Mouse (Mus musculus) testis, postnatal 10 days (tissue): ENCODE data around the gene Krtap29-1.

Experiments
- DNase-seq: peaks from one replicate; pipeline ENCODE4 v3.0.0; 2021; ENCODE audit warnings: low spot score

Krtap29-1 gene

DNA sequence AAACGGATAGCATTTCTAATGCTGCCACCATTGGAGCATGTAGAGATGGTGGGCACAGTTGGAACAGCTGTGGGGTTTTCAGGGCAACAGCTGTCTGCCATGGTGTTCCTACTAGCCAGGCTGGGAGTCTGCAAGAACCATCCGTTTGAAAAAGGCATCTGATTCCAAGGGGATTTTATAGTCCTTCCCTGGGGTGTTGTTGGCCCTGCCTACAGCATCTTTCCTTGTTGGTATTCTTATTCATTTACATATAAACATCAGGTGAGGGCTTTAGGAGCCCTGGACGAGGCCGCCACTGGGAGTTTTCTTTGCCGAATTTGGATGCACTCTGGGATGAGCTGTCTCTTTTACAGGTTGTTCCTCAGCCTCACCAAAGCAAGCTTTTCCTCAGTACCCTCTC, at the start of gene Krtap29-1:
Gene Krtap29-1 (minus strand): TSS at position 101 of the 400 bp plus-strand sequence.
- no peak for DNase-seq

GRCm38 (mm10) chr11:100021438-100021837, 42.6 kb upstream of the Krtap29-1 start:
- no peak for DNase-seq

DNA sequence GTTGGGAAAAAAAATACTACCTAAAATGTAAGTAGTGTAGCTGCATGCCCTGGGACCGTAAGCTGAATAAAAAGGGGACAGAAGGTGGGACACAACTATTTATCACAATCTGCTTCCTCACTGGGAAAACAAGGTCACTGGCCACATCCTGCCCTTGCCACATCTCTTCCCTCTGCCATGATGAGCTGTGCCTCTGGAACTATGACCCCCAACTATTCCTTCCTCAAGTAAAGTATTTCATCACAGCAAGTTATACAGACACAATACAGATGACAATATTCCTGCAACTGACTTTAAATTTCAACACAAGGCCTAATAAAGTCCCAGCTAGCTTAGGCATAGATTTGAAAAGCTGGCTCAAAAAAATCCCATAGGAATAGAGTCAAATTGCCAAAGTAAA, 40.6 kb upstream of the Krtap29-1 start:
- DNase-seq, result no peak

DNA sequence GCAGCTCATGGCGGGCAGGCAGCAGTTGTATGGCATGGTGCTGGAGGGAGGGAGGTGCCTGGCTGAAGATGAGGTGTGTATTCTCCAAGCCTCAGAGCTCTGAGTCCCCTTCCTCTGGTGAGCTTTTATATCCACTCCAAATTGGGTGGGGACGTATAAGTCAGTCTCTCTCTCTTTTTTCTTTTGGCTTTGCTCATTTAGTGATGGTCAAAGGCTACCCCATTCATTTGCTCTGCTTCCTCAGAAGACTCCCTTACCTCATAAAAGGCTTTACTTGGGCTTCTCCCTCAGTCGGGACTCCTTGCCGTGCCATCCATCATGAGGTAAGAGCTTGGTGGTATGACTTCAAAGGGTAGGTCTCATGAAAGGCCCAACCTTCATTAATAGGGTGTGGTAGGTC, 37.3 kb upstream of the Krtap29-1 start, which contains the start of gene Krt33a:
Gene Krt33a (minus strand): TSS at position 101 of the 400 bp plus-strand sequence.
- no peak for DNase-seq

DNA sequence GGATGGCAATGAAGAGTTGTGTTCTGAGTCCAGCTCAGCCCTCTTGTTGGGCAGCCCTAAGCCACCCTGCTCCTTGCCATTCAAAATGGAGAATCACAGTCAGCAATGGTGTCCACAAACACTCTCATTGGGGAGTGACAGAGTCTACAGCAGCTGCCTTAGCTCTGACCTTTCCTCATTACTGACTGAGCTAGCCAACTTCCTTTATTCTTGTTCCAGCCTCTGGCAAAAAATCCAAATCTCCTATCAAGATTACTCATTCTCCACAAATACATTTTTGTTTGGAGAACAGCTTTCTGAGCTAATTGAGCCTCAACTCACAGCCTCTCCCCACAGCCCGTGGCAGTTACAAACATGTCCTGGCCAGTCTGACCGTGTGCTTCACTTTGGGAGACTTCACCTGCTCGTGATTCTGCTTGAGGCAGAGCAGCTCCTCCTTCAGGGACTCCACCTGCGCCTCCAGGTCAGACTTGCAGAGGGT, 34.9 kb upstream of the Krtap29-1 start:
- DNase-seq, result no peak

- DNase-seq, result no peak
These were observed 31.8 kb upstream of the Krtap29-1 start for GRCm38 (mm10) chr11:100010682-100011081.

DNA sequence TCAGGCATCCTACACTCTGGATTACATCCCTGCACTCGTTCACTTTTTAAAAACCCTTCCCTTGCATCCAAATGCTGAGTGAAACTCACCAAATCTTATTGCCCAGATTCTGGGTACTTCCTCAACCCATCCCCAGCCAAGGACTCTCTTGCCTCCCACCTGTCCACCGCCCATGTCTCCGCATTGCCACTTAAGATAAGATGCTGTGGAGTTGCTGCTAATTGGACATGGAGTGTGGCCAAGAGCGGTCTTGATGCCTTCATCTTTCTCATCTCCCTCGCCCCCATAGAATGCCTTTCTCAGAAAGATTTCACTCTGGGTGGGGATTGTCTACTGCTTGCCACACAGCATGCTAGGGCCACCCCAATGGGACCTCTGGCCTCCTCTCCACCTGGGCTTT, 29.5 kb upstream of the Krtap29-1 start:
- DNase-seq, result no peak

- DNase-seq, result no peak
These were observed 27.8 kb upstream of the Krtap29-1 start for GRCm38 (mm10) chr11:100006624-100007023.

GRCm38 (mm10) chr11:100005905-100006304, 27.1 kb upstream of the Krtap29-1 start:
- DNase-seq, result no peak

DNA sequence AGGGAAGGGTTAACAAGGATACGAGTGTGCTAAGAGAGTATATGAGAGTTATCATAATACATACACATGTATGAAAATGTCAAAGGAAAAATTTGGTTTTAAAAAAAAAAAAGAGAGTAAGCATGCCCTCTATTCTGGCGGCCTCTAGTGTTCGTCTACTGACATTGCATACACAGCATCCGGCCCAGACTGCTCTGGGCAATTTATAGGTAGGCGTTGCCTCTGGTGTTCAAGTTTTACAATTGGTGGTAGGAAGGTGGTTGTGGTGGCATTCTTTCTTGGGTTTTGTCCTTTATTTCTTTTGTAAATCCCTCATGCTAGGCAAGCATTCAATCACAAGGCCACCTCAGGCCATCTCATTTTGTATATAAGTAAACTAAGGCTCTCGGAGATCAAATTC, 26.0 kb upstream of the Krtap29-1 start:
- peak; percentile 64 for DNase-seq

DNA sequence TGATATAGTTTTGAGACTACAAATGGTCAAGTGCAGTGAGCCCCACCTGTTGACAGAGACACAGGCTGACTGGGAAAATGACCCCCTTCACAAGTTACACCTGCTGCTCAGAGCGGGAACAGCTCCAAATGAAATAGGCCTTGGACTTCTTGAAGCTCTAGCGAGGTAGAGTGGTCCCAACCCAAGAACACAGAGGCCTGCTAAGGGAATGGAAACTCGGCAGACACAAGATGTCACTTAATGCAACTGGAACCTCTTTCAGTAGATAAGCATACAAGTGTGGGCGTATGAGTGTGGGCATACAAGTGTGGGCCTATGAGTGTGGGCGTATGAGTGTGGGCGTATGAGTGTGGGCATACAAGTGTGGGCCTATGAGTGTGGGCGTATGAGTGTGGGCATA, 20.2 kb upstream of the Krtap29-1 start:
- DNase-seq, result no peak

- DNase-seq, result peak; percentile 26
These were observed 15.5 kb upstream of the Krtap29-1 start for GRCm38 (mm10) chr11:99994384-99994661.

DNA sequence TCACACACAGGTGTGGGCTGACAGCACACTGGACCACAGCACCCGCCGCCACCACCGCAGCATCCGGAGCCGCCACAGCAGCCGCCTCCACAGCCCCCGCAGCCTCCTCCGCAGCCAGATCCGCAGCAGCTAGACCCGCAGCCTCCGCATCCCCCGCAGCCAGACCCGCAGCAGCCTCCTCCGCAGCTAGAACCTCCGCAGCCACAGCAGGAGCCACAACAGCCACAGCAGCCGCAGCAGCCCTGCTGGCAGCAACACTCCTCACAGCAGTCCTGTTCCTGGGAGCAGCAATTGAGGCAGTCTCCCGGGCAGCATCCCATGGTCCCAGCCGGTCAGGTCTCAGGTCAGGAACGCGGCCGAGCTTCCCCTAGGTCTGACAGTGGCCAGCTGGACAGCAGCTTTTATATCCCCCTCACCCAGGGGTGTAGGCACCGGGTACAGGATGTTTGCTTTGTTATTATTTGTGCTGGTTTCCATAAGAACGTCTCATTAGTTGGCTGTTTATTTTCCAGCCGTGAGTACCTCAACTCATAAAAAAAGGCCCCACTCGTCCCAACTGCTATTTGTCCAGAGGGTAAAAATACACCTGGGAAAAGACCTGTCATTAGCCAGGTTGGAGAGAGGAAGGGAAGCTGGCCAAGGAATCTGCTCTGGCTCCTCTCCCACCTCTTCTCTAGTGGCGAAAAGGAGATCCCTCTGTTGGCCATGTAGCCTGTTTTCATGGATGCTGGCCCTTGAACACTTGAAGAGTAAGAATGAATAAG, 14.9 kb upstream of the Krtap29-1 start, which contains the start of gene Krtap17-1:
Gene Krtap17-1 (minus strand): TSS at position 375 of the 764 bp plus-strand sequence.
- peak; percentile 43 for DNase-seq

GRCm38 (mm10) chr11:99990571-99990970, 11.7 kb upstream of the Krtap29-1 start:
- peak; percentile 14 for DNase-seq

DNA sequence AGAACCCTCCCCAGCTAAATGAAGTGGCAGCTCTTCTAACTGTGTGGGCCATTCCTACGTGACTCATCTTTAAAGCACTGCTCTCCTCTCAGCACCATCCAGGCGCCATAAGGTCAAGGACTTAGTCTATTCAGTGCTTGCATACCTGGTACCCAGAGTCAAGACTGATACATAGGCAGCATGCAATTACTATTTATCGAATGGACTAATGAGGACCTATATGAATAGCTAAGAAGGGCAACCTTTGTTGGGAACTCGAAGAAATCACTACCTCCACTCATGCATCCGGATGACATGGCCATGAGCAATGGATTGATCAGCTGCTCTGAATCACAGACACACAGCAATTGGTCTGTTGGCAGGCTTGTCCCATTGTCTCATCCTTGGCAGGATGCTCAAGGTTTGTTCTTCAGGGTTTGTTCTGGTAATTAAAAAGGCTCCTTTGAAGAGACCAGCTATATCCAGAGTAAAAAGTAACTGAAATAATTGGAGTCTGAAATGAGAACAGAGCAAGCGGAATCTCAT, 11.1 kb upstream of the Krtap29-1 start:
- peak; percentile 16 for DNase-seq

DNA sequence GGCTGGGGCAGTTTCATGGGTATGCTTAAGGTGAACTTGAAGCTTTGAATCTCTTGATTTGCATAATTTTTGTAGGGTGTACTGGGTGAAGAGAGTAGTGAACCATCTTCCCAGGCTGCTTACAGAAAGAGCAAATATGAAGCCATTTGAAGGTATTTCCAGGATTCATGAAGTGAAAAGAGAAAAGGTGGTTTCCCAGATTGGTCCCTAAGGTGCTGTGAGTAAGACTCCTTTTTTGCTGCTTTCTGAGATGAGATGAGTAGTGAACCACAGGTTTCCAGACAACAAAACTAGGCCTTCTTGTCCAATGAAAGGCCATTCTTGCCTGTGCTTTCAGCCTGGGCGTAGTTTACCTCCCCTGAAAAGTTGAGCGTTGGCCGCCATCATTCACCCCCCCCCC, 9.7 kb upstream of the Krtap29-1 start:
- DNase-seq, result no peak

- no peak for DNase-seq
These were observed 7.4 kb upstream of the Krtap29-1 start, which contains the start of gene Krtap16-1 for GRCm38 (mm10) chr11:99986180-99986647. Gene Krtap16-1, minus strand, starts transcription at chr11:99986597.

DNA sequence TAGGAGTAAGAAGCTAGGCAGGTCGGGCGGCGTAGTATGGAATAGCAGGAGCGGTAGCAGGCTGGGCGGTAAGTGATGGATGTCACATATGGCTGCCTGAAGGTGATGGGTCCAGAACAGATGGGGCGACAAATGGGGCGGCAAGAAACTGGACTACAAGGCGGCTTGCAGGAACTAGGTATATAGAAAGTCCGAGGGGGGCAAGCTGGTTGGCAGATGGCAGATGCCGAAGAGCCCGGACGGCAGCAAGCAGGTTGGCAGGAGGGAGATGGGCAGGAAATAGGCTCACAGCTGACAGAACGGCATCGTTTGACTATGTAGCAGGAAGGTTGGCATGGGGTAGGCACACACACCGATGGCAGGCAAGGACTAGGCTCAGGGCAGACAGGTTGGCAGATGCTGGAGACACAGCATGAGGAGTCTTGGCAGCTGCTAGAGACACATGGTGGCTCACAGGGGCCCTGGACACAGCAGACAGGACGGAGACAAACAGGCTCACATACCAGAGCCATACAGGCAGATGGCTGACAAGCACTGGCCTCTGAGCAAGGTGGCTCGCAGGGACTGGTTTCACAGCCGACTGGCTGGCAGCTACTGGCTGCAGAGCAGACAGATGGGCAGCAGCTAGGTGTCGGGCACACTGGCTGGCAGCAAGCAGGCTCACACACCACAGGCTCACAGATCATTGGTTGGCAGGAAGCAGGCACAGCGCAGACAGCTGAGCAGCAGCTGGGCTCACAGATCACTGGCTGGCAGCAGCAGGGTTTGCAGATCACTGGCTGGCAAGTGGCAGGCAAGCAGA, 6.6 kb upstream of the Krtap29-1 start:
- no peak for DNase-seq

GRCm38 (mm10) chr11:99983442-99983841, 4.6 kb upstream of the Krtap29-1 start:
- no peak for DNase-seq

- no peak for DNase-seq
These were observed 3.9 kb upstream of the Krtap29-1 start for GRCm38 (mm10) chr11:99982731-99983130.

- DNase-seq, result no peak
These were observed 12.9 kb downstream of the Krtap29-1 start for GRCm38 (mm10) chr11:99965961-99966360.

DNA sequence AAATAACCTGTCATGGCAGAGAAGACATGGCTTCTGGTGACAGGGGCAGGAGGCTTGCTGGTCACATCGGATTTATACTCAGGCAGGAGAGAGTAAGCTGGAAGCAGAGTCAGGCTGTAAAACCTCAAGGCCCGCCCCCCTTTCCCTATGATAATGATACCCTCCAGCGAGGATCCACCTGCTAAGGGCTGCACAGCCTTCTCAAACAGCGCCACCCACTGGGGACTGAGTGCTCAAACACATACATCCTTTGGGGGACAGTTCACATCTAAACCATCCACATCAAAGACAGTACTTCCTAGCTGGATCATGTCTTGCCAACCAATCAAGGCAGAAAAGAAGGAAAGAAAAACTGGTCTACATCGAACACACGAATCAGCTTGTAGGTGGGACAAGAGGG, 14.6 kb downstream of the Krtap29-1 start:
- DNase-seq, result no peak

DNA sequence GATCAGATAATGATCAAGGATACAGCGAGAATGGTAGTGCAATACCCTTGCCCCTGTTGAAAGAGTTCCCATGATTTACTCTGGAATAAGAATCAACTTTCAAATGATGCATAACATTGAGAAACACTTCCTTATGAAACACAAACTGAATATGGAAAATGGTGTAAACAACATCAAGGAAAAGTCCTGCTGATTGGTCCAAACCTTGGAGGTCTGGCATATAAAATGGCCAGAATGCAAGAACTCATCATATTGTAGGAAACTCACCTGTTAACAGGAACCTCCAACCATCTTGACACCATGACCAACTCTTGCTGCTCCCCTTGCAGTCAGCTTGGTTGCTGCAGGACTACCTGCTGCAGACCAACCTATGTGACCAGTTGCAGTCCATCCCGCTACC, 30.7 kb downstream of the Krtap29-1 start, which contains the start of gene Krtap9-5:
Gene Krtap9-5 (plus strand): TSS at position 301 of the 400 bp plus-strand sequence.
- DNase-seq, result no peak
